Mouse (Mus musculus): ENCODE data around the gene Sh3bgrl3.

DNA sequence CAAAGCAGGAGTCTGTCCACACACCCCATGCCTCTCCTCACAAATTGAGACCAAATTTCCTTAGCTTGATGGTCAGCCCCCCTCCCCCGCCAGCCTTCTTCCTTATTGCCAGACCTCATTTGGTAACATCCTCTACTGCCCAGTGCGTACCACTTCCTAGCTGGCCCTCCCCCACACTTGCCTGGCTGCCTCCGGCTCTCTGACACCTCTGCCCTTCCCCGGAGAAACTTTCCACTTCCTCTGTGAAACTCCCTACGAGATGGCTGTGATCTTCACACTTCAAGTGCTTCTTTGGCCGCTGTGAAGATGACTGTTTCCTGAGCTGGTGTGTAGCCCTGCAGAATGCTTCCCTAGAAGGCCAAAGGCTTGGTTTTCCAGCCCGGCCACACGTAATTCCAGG is 30.0 kb downstream of the Sh3bgrl3 start:
- no peak for TF ChIP-seq CTCF (conservative IDR thresholded peaks at IDR 0.05 in 1 of 2, IDR thresholded peaks at IDR 0.05 in 1 of 2; ENCODE audit: low read depth in 2 of 2, low read length in 2 of 2)
- peak; percentile 98 for TF ChIP-seq CHD2 (IDR thresholded peaks at IDR 0.05; ENCODE audit: low read length)
- TF ChIP-seq JUND (conservative IDR thresholded peaks at IDR 0.05; ENCODE audit: low read depth, low read length), result peak; percentile 31; the same call in 1 of the 2 replicates
- peak; percentile 90 for TF ChIP-seq MEF2A (IDR thresholded peaks at IDR 0.05; ENCODE audit: borderline replicate concordance, low read depth, low read length)
- peak; percentile 69 for TF ChIP-seq POLR2A (IDR thresholded peaks at IDR 0.05; ENCODE audit: low read depth, low read length)
- peak; percentile 79 for TF ChIP-seq BHLHE40 (IDR thresholded peaks at IDR 0.05; ENCODE audit: low read depth, low read length)
- TF ChIP-seq EP300 (IDR thresholded peaks at IDR 0.05; ENCODE audit: low read length), result peak; percentile 91
- peak; percentile 69 for TF ChIP-seq MAX (IDR thresholded peaks at IDR 0.05; ENCODE audit: low read length)
- no peak for TF ChIP-seq USF1 (IDR thresholded peaks at IDR 0.05; ENCODE audit: low read depth, low read length)

Data from CH12.LX (cell line).